Mouse (Mus musculus) E14TG2a.4 (cell line): ENCODE results near the gene Cpt1a.

ENCODE experiments used
- H3K27me3 ChIP-seq: 2 replicates; pipeline ENCODE4 v1.6.1; 2014; ENCODE audit warnings: low read length, control low read depth; ENCODE audit not compliant: insufficient read depth
- H3K36me3 ChIP-seq: 2 replicates; pipeline ENCODE4 v1.6.1; 2014; ENCODE audit warnings: low read length, control low read depth; ENCODE audit not compliant: insufficient read depth
- H3K4me1 ChIP-seq: replicated peaks from 2 replicates; pipeline ENCODE4 v1.6.1; 2014; ENCODE audit warnings: low read depth, low read length, control low read depth
- H3K4me3 ChIP-seq: replicated peaks from 2 replicates; pipeline ENCODE4 v1.5.1; 2014; ENCODE audit warnings: mild to moderate bottlenecking, low read length
- H3K9me3 ChIP-seq: 2 replicates; pipeline ENCODE4 v1.6.1; 2014; ENCODE audit warnings: low read length, control low read depth
- CTCF ChIP-seq: conservative IDR thresholded peaks from 2 replicates; pipeline ENCODE4 v1.5.1; 2014; ENCODE audit warnings: low read length
- NANOG ChIP-seq: IDR thresholded peaks from 2 replicates; pipeline ENCODE4 v1.6.1; 2014; ENCODE audit warnings: borderline replicate concordance, low read length, mixed read lengths
- POU5F1 ChIP-seq: IDR thresholded peaks from 2 replicates; pipeline ENCODE4 v1.6.1; 2014; ENCODE audit warnings: low read length, borderline replicate concordance

The Cpt1a gene

GRCm38 (mm10) chr19:3333694-3334515 is 11.8 kb downstream of the Cpt1a start:
- no peak overlapping the region for H3K4me3 ChIP-seq

GRCm38 (mm10) chr19:3334550-3334949 is 12.4 kb downstream of the Cpt1a start:
- no peaks in the 10 kb centered on the region for H3K27me3 ChIP-seq
- peaks cover 52% of the 10 kb centered on the region for H3K4me1 ChIP-seq
- H3K36me3 ChIP-seq, result peaks cover 9% of the 10 kb centered on the region; the same call in 1 of the 2 replicates
- no peaks in the 10 kb centered on the region for H3K9me3 ChIP-seq
- H3K4me3 ChIP-seq, result no peak overlapping the region
- TF ChIP-seq NANOG (no peak), POU5F1 (no peak), CTCF (no peak)

More at GRCm38 (mm10) chr19:3333694-3334515, 11.8 kb downstream of the Cpt1a start:
- H3K9me3 ChIP-seq, result no peaks in the 10 kb centered on the region
- peaks cover 11% of the 10 kb centered on the region for H3K36me3 ChIP-seq
- TF ChIP-seq CTCF (no peak), NANOG (no peak), POU5F1 (no peak)
- peaks cover 52% of the 10 kb centered on the region for H3K4me1 ChIP-seq
- H3K27me3 ChIP-seq, result no peaks in the 10 kb centered on the region

GRCm38 (mm10) chr19:3335917-3336316 is 13.8 kb downstream of the Cpt1a start:
- peaks cover 52% of the 10 kb centered on the region for H3K4me1 ChIP-seq
- TF ChIP-seq POU5F1 (no peak), CTCF (no peak), NANOG (no peak)
- H3K27me3 ChIP-seq, result no peaks in the 10 kb centered on the region
- no peaks in the 10 kb centered on the region for H3K9me3 ChIP-seq
- H3K4me3 ChIP-seq, result no peak overlapping the region
- peaks cover 8% of the 10 kb centered on the region; the same call in 1 of the 2 replicates for H3K36me3 ChIP-seq

- Histone ChIP-seq H3K4me1 (peaks cover 52% of the 10 kb centered on the region), H3K9me3 (no peaks in the 10 kb centered on the region), H3K27me3 (no peaks in the 10 kb centered on the region), H3K36me3 (peaks cover 8% of the 10 kb centered on the region; the same call in 1 of the 2 replicates), H3K4me3 (no peak overlapping the region)
- TF ChIP-seq POU5F1, result no peak
- TF ChIP-seq NANOG, result no peak
- no peak for TF ChIP-seq CTCF
Observed at GRCm38 (mm10) chr19:3336485-3337255, 14.5 kb downstream of the Cpt1a start.

GRCm38 (mm10) chr19:3339187-3339586 is 17.1 kb downstream of the Cpt1a start:
- Histone ChIP-seq H3K4me1 (peaks cover 38% of the 10 kb centered on the region), H3K9me3 (no peaks in the 10 kb centered on the region), H3K4me3 (no peak overlapping the region), H3K27me3 (no peaks in the 10 kb centered on the region), H3K36me3 (peaks cover 15% of the 10 kb centered on the region; the same call in 1 of the 2 replicates)
- TF ChIP-seq CTCF, result no peak
- no peak for TF ChIP-seq NANOG
- no peak for TF ChIP-seq POU5F1

GRCm38 (mm10) chr19:3341021-3341420 is 18.9 kb downstream of the Cpt1a start:
- Histone ChIP-seq H3K27me3 (no peaks in the 10 kb centered on the region), H3K36me3 (peaks cover 15% of the 10 kb centered on the region; the same call in 1 of the 2 replicates), H3K9me3 (no peaks in the 10 kb centered on the region), H3K4me3 (no peak overlapping the region), H3K4me1 (peaks cover 39% of the 10 kb centered on the region)
- TF ChIP-seq POU5F1 (no peak), CTCF (no peak), NANOG (no peak)

- Histone ChIP-seq H3K4me1 (peaks cover 37% of the 10 kb centered on the region), H3K4me3 (no peak overlapping the region), H3K36me3 (peaks cover 12% of the 10 kb centered on the region), H3K9me3 (peaks cover 5% of the 10 kb centered on the region), H3K27me3 (no peaks in the 10 kb centered on the region)
- TF ChIP-seq POU5F1, result no peak
- no peak for TF ChIP-seq CTCF
- TF ChIP-seq NANOG, result no peak
Observed at GRCm38 (mm10) chr19:3343929-3344328, 21.8 kb downstream of the Cpt1a start.
